Mouse (Mus musculus) neural tube, embryonic 15.5 days (tissue): ENCODE results near the gene Stxbp3. TPM values are rescaled to one million over a fixed set of nuclear protein-coding genes. Genes with fewer than 3 reads are reported as not detected.

Source experiments
- ATAC-seq: fragments of 200-750 bp; cut with Nextera tagmentation; 2 replicates; pipeline ENCODE4 v1.8.0; 2017; ENCODE audit warnings: mild to moderate bottlenecking, moderate TSS enrichment, moderate library complexity; ENCODE audit not compliant: low FRiP score
- H3K27ac ChIP-seq: fragments of 300-500 bp; sonication (generic); replicated peaks from 2 replicates; pipeline ENCODE4 v1.5.1; 2015; ENCODE audit warnings: mild to moderate bottlenecking, inconsistent platforms
- H3K27me3 ChIP-seq: fragments of 300-500 bp; sonication (generic); replicated peaks from 2 replicates; pipeline ENCODE4 v1.6.1; 2015; ENCODE audit warnings: inconsistent platforms
- H3K36me3 ChIP-seq: fragments of 300-500 bp; sonication (generic); 2 replicates; pipeline ENCODE4 v1.6.1; 2015; ENCODE audit warnings: inconsistent platforms
- H3K4me1 ChIP-seq: fragments of 300-500 bp; sonication (generic); 2 replicates; pipeline ENCODE4 v1.6.1; 2015; ENCODE audit warnings: inconsistent platforms
- H3K4me2 ChIP-seq: fragments of 300-500 bp; sonication (generic); 2 replicates; pipeline ENCODE4 v1.6.1; 2015; ENCODE audit warnings: inconsistent platforms, mild to moderate bottlenecking, moderate library complexity
- H3K4me3 ChIP-seq: fragments of 300-500 bp; sonication (generic); replicated peaks from 2 replicates; pipeline ENCODE4 v1.5.1; 2015; ENCODE audit warnings: mild to moderate bottlenecking, inconsistent platforms
- H3K9ac ChIP-seq: fragments of 300-500 bp; sonication (generic); replicated peaks from 2 replicates; pipeline ENCODE4 v1.6.1; 2015; ENCODE audit warnings: mild to moderate bottlenecking, inconsistent platforms
- H3K9me3 ChIP-seq: fragments of 300-500 bp; sonication (generic); replicated peaks from 2 replicates; pipeline ENCODE4 v1.6.1; 2016; ENCODE audit warnings: inconsistent platforms
- WGBS: fragments of 180-500 bp; shearing (Covaris S2); methylation state at CpG from one replicate; pipeline ENCODE4 v1.1.7; 2015; ENCODE audit warnings: mixed read lengths; 5-methylcytosine and 5-hydroxymethylcytosine counted together
- polyA plus RNA-seq: library from polyadenylated mRNA; unstranded; fragments of >200 nt; fragmentation: Nextera tagmentation; extraction: Ambion mirVana; gene quantifications from 2 replicates; pipeline ENCODE4 v1.2.1, GENCODE M21; 2015

The Stxbp3 gene
- polyA plus RNA-seq, 1 experiment from 2014 or later, result 14.0 TPM

DNA sequence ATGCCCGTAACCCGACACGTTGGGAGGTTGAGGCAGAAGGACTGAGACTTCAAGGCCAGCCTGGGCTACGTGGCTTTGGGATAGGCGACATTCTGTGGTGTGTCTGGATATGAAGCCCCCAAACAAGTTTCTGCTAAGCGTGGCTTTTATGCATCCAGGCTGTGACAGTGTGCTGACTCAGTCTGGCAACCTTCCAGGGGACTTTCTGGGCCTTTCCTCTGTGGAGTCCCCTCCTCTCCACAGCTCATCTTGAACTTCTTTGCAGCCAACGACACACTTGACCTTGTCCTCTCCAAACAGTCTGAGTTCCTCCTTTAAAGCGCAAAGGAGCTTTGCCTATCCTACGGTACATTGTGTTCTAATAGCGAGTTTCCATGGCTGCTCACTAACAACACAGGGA is 15.5 kb upstream of the Stxbp3 start:
- H3K4me2 ChIP-seq, result no peak overlapping the region
- ATAC-seq, result peak; percentile 21; the same call in 1 of the 2 replicates
- H3K27me3 ChIP-seq, result no peaks in the 10 kb centered on the region
- H3K36me3 ChIP-seq, result no peaks in the 10 kb centered on the region
- no peak overlapping the region for H3K9ac ChIP-seq
- WGBS, result 65% methylated on average over 10 of the region's 10 CpGs
- H3K9me3 ChIP-seq, result no peaks in the 10 kb centered on the region
- no peak overlapping the region for H3K4me3 ChIP-seq
- 0 out of 2 replicates have a peak overlapping the region, but pooled peaks have one; percentile 20 for H3K27ac ChIP-seq
- peaks cover 26% of the 10 kb centered on the region for H3K4me1 ChIP-seq

DNA sequence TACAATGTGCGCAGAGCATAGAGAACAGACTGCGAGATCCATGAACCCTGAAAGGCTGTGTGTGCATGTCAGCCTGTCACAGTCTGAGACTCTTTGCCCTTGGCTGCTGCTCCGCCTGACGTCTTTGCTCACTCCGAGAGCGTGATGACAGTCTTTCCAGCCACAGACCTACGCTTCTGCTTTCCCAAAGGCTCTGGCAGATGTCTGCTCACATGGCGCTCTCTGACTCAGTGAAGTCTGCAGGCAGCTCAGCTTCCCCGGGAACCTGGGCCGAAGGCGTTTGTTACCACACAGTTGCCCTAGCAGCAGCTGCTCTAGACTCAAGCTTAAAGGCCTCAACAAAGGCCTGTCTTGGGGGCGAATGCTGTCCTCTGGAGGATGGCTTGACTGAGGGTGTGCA is 15.0 kb upstream of the Stxbp3 start:
- Histone ChIP-seq H3K9ac (no peak overlapping the region), H3K4me3 (no peak overlapping the region), H3K4me2 (peak overlapping the region; percentile 9; the same call in 1 of the 2 replicates), H3K36me3 (no peaks in the 10 kb centered on the region), H3K9me3 (no peaks in the 10 kb centered on the region), H3K27ac (0 out of 2 replicates have a peak overlapping the region, but pooled peaks have one; percentile 20), H3K4me1 (peaks cover 26% of the 10 kb centered on the region), H3K27me3 (no peaks in the 10 kb centered on the region)
- peak; percentile 13; the same call in 1 of the 2 replicates for ATAC-seq
- WGBS, result 49% methylated on average over 12 of the region's 12 CpGs

GRCm38 (mm10) chr3:108853266-108853665 is 12.9 kb upstream of the Stxbp3 start:
- ATAC-seq, result no peak
- no peaks in the 10 kb centered on the region for H3K27me3 ChIP-seq
- 81% methylated on average over 1 of the region's 1 CpGs for WGBS
- no peaks in the 10 kb centered on the region for H3K9me3 ChIP-seq
- H3K4me2 ChIP-seq, result no peak overlapping the region
- no peak overlapping the region for H3K4me3 ChIP-seq
- no peak overlapping the region for H3K27ac ChIP-seq
- peaks cover 22% of the 10 kb centered on the region for H3K4me1 ChIP-seq
- no peaks in the 10 kb centered on the region for H3K36me3 ChIP-seq
- no peak overlapping the region for H3K9ac ChIP-seq

- H3K36me3 ChIP-seq, result no peaks in the 10 kb centered on the region
- no peak overlapping the region for H3K4me3 ChIP-seq
- H3K27me3 ChIP-seq, result no peaks in the 10 kb centered on the region
- no peak overlapping the region for H3K4me2 ChIP-seq
- 64% methylated on average over 6 of the region's 6 CpGs for WGBS
- no peaks in the 10 kb centered on the region for H3K9me3 ChIP-seq
- H3K4me1 ChIP-seq, result peaks cover 18% of the 10 kb centered on the region
- no peak overlapping the region for H3K27ac ChIP-seq
- H3K9ac ChIP-seq, result no peak overlapping the region
- ATAC-seq, result peak; percentile 51; the same call in 1 of the 2 replicates
Measured at GRCm38 (mm10) chr3:108851996-108852697, 11.8 kb upstream of the Stxbp3 start.

GRCm38 (mm10) chr3:108851554-108851953 is 11.2 kb upstream of the Stxbp3 start:
- Histone ChIP-seq H3K36me3 (no peaks in the 10 kb centered on the region), H3K4me3 (no peak overlapping the region), H3K4me1 (peaks cover 18% of the 10 kb centered on the region), H3K4me2 (no peak overlapping the region), H3K27me3 (no peaks in the 10 kb centered on the region), H3K27ac (no peak overlapping the region), H3K9ac (no peak overlapping the region), H3K9me3 (no peaks in the 10 kb centered on the region)
- no peak for ATAC-seq
- WGBS, result 74% methylated on average over 3 of the region's 3 CpGs

DNA sequence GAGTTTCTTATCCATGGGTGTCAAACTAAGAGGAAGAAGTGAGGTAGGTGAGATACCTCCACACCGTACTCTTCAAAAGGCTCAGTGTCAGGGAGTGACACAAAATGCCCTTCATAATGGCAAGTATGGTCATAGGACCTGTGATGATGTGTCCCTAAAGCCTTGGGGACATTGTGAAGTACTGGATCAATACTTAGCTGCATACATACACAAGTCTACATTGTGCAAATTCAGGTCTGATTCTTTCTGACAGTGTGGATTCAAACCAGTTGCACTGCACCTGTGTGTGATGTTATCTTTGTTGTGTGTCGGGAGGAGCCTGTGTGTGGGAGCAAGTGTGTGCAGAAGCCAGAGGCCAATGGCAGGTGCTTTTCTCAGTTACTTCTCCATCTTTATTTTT is 10.7 kb upstream of the Stxbp3 start:
- no peaks in the 10 kb centered on the region for H3K27me3 ChIP-seq
- H3K27ac ChIP-seq, result no peak overlapping the region
- no peak overlapping the region for H3K4me2 ChIP-seq
- H3K9me3 ChIP-seq, result no peaks in the 10 kb centered on the region
- H3K4me1 ChIP-seq, result peaks cover 17% of the 10 kb centered on the region
- no peak overlapping the region for H3K9ac ChIP-seq
- H3K36me3 ChIP-seq, result no peaks in the 10 kb centered on the region
- 91% methylated on average over 2 of the region's 2 CpGs for WGBS
- H3K4me3 ChIP-seq, result no peak overlapping the region
- no peak for ATAC-seq

DNA sequence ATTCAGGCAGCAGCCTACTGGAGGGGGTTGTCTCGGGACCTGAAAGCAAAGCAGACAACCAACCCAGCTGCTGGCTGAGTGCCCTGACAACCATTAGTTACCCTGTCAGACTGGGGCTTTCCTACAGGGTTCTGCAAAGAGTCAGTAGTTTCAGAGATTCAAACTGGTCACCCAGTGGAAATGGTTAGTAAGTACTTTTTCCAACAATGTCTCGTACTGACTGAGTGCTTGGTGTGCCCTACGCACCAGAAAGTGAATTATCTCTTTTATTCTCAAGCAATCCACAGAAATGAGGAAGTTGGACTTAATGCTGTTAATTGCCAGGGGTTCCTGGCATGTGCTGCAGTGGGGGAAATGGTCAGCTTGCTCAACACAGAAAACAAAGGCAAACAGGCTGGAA is 10.2 kb upstream of the Stxbp3 start:
- 45% methylated on average over 3 of the region's 3 CpGs for WGBS
- Histone ChIP-seq H3K9me3 (no peaks in the 10 kb centered on the region), H3K4me1 (peaks cover 11% of the 10 kb centered on the region), H3K27ac (no peak overlapping the region), H3K4me3 (no peak overlapping the region), H3K4me2 (no peak overlapping the region), H3K36me3 (no peaks in the 10 kb centered on the region), H3K9ac (no peak overlapping the region), H3K27me3 (no peaks in the 10 kb centered on the region)
- no peak for ATAC-seq

GRCm38 (mm10) chr3:108846616-108847015 is 6.3 kb upstream of the Stxbp3 start:
- no peak overlapping the region for H3K27ac ChIP-seq
- no peaks in the 10 kb centered on the region for H3K9me3 ChIP-seq
- H3K4me1 ChIP-seq, result no peaks in the 10 kb centered on the region
- no peak overlapping the region for H3K4me3 ChIP-seq
- no peak overlapping the region for H3K4me2 ChIP-seq
- no peaks in the 10 kb centered on the region for H3K36me3 ChIP-seq
- H3K27me3 ChIP-seq, result no peaks in the 10 kb centered on the region
- no peak for ATAC-seq
- WGBS, result 85% methylated on average over 3 of the region's 3 CpGs
- no peak overlapping the region for H3K9ac ChIP-seq

DNA sequence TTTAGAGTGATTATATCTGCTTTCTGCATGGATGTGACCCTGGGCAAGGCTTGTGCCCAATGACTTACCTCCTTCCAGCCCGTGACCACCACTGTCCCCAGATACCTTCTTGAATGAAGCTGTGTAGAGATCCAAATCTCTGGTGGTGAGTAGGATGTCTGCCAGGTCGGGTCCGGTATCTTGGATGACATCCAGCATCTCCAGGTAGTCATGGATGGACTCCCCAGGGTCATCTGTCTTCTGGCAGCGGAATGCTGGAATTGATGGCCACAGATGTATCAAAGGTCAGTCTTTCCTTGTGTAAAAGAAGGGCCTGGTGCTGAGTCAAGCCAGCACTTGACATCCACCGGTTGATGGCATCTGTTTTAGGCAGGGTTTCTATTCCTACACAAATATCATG is 4.2 kb upstream of the Stxbp3 start:
- H3K27ac ChIP-seq, result no peak overlapping the region
- H3K4me2 ChIP-seq, result no peak overlapping the region
- peaks cover 2% of the 10 kb centered on the region; the same call in 1 of the 2 replicates for H3K4me1 ChIP-seq
- no peaks in the 10 kb centered on the region for H3K27me3 ChIP-seq
- ATAC-seq, result no peak
- H3K9ac ChIP-seq, result no peak overlapping the region
- H3K9me3 ChIP-seq, result no peaks in the 10 kb centered on the region
- no peaks in the 10 kb centered on the region for H3K36me3 ChIP-seq
- H3K4me3 ChIP-seq, result no peak overlapping the region
- WGBS, result 84% methylated on average over 5 of the region's 5 CpGs

- Histone ChIP-seq H3K36me3 (no peaks in the 10 kb centered on the region), H3K4me1 (peaks cover 5% of the 10 kb centered on the region; the same call in 1 of the 2 replicates), H3K27ac (no peak overlapping the region), H3K27me3 (no peaks in the 10 kb centered on the region), H3K9ac (no peak overlapping the region), H3K4me3 (no peak overlapping the region), H3K4me2 (no peak overlapping the region), H3K9me3 (no peaks in the 10 kb centered on the region)
- WGBS, result 93% methylated on average over 6 of the region's 6 CpGs
- ATAC-seq, result no peak
Measured at GRCm38 (mm10) chr3:108844026-108844425, 3.7 kb upstream of the Stxbp3 start.

DNA sequence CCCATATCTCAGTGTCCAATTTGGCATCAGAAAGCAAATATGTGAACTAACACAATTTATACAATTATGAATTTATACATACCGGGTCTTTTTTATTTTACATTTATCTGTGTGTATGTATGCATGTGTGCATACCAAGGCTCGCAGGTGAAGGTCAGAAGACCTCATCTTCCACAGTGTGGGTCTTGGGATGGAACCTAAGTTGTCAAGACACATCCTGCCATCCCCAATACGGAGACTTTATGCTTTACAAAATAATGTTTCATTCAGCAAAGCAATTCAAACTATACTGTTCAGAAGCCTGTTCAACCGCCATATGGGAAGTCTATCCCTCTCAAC is 359 bp upstream of the Stxbp3 start:
- Histone ChIP-seq H3K36me3 (no peaks in the 10 kb centered on the region), H3K9me3 (no peaks in the 10 kb centered on the region), H3K27me3 (no peaks in the 10 kb centered on the region), H3K4me2 (peak overlapping the region; percentile 76), H3K9ac (no peak overlapping the region), H3K4me3 (peak overlapping the region; percentile 85), H3K4me1 (peaks cover 8% of the 10 kb centered on the region; the same call in 1 of the 2 replicates), H3K27ac (no peak overlapping the region)
- ATAC-seq, result peak; percentile 55; the same call in 1 of the 2 replicates
- WGBS, result 62% methylated on average over 4 of the region's 4 CpGs

DNA sequence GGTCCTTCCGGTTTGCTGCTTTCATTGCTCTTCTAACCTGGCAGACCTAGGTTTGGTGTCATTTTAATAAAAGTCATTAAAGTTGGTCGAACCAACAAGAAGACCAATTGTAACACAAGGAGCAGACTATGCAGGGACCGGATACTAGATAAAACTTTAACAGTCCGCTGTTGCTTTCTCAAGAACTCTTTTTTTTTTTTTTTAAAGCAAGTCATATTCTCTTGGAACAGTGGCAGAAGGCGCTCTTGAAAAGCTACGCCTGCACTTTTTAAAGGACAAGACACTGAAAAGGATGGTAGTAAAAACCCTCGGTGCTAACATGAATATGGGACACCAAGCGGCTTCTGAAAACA is 703 bp downstream of the Stxbp3 start:
- H3K9me3 ChIP-seq, result no peaks in the 10 kb centered on the region
- H3K4me3 ChIP-seq, result peak overlapping the region; percentile 85
- peak overlapping the region; percentile 83 for H3K27ac ChIP-seq
- 7% methylated on average over 8 of the region's 8 CpGs for WGBS
- ATAC-seq, result no peak
- H3K36me3 ChIP-seq, result no peaks in the 10 kb centered on the region
- no peaks in the 10 kb centered on the region for H3K27me3 ChIP-seq
- H3K4me1 ChIP-seq, result peaks cover 8% of the 10 kb centered on the region; the same call in 1 of the 2 replicates
- H3K9ac ChIP-seq, result peak overlapping the region; percentile 68
- peak overlapping the region; percentile 76 for H3K4me2 ChIP-seq
